Mouse (Mus musculus) ZHBTc4 (cell line): ENCODE results near the gene Podn.

Experiments used
- DNase-seq: peaks from one replicate; pipeline ENCODE4 v3.0.0-alpha.2; 2011; ENCODE audit warnings: low read depth, low spot score

The Podn gene

DNA sequence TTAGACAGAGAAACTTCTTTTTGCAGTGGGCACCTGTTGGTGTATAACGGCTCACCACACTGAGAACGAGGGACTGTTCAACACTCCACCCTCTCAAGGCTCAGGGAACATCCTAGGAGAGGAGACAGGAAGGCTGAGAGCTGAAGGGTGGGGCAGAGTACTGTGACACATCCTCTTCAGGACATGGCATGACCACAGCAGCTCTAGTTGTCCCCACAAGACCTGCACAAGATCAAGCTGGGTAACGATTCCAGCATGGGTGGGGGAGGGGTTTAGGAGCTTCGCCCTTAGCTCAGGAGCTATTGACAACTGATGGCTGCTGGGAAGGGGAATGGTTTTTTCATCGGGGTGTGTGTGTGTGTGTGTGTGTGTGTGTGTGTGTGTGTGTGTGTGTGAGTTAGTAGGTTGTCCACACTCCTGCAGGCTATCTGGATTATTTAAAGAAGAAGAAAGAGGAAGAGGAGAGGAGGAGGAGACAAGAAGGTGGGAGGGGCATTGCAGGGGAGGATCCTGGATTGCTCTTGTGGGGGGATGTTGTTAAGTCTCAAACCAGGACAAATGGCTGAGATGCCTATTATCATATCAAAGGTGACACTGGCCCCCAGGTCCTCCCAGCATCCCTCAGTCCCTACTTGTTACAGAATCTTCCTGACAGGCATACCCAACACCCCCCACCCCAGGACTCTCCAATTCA, 129.7 kb downstream of the Podn start:
- DNase-seq = peak; percentile 43
